ENCODE assay signal across 9 mouse cellular contexts in genomic region chr2:101289168-101289567, GRCm38 (mm10).
DNase-seq lines count a peak whose midpoint lies in the region; ATAC-seq and TF ChIP-seq lines count a peak whose summit lies in the region.
"Had no signal": no experiment of that assay in that cellular context is flagged by ENCODE, and none has a peak within 500 bp of the region (broad histone marks: within the 10 kb centered on the region; RNA-seq: fewer than 3 reads in every experiment).

No protein-coding gene starts in this region.

- H3K4me3 ChIP-seq in layer of hippocampus, adult 2 months = no peak overlapping the region
- H3K4me3 ChIP-seq in limb, embryonic 14.5 days (replicated peaks; ENCODE audit: low read length) = no peak overlapping the region
- H3K4me3 ChIP-seq: limb, embryonic 15.5 days had no signal

- TF ChIP-seq POLR2A in limb, embryonic 14.5 days (IDR thresholded peaks at IDR 0.05; ENCODE audit: borderline replicate concordance, extremely low read depth, insufficient read depth, insufficient read length) = no peak

- no peaks in the 10 kb centered on the region for H3K27me3 ChIP-seq in limb, embryonic 14.5 days (ENCODE audit: control insufficient read depth, insufficient read depth, low read length)
- H3K27me3 ChIP-seq: limb, embryonic 15.5 days had no signal

- TF ChIP-seq CTCF in layer of hippocampus, adult 2 months (conservative IDR thresholded peaks at IDR 0.05) = peak; percentile 77

- H3K9me3 ChIP-seq in limb, embryonic 14.5 days (ENCODE audit: control insufficient read depth, low read length) = no peaks in the 10 kb centered on the region
- H3K9me3 ChIP-seq: limb, embryonic 15.5 days had no signal

- H3K4me2 ChIP-seq in limb, embryonic 14.5 days (replicated peaks; ENCODE audit: low read depth, low read length, severe bottlenecking) = no peak overlapping the region
- H3K4me2 ChIP-seq: limb, embryonic 15.5 days had no signal

- no peak overlapping the region for H3K9ac ChIP-seq in limb, embryonic 14.5 days (ENCODE audit: low read depth, low read length, severe bottlenecking)
- H3K9ac ChIP-seq: limb, embryonic 15.5 days had no signal

- peak; percentile 2 for DNase-seq in CD4-positive, CD25-positive, alpha-beta regulatory T cell, adult 2 months (ENCODE audit: low read depth, low spot score)
- DNase-seq in layer of hippocampus, adult 2 months (ENCODE audit: low spot score in 2 of 2) = no peak
- DNase-seq in layer of hippocampus, postnatal 25 days (ENCODE audit: extremely low spot score in 1 of 2, low spot score in 1 of 2) = no peak
- peak; percentile 27 for DNase-seq in NIH3T3 (ENCODE audit: low read depth)
- peak; percentile 44 for DNase-seq in limb, embryonic 14.5 days (ENCODE audit: low spot score)
- DNase-seq in adrenal gland, postnatal 36 days = no peak

- no peaks in the 10 kb centered on the region for H3K36me3 ChIP-seq in limb, embryonic 14.5 days (ENCODE audit: control insufficient read depth, insufficient read depth, low read length)
- H3K36me3 ChIP-seq: limb, embryonic 15.5 days had no signal

- H3K4me1 ChIP-seq in limb, embryonic 14.5 days (ENCODE audit: control insufficient read depth, insufficient read depth, low read length) = no peaks in the 10 kb centered on the region
- H3K4me1 ChIP-seq: limb, embryonic 15.5 days had no signal

- WGBS in limb, embryonic 14.5 days = 31% methylated on average over 2 of the region's 2 CpGs

- no peak for ATAC-seq in CD4-positive, CD25-positive, alpha-beta regulatory T cell, adult 4 months
- no peak for ATAC-seq in limb, embryonic 14.5 days (ENCODE audit: low FRiP score, low read depth)
- ATAC-seq in megakaryocyte, adult 5-6 weeks (ENCODE audit: poor library complexity, severe bottlenecking) = no peak

- no peak overlapping the region for H3K27ac ChIP-seq in layer of hippocampus, adult 2 months
- H3K27ac ChIP-seq in limb, embryonic 14.5 days (replicated peaks; ENCODE audit: low read depth, low read length) = no peak overlapping the region
- H3K27ac ChIP-seq: limb, embryonic 15.5 days had no signal

Comparison
In these comparisons a context has a peak if more than half of its experiments do, and no peak if none do; other contexts are left out.
1. DNase-seq: peak in CD4-positive, CD25-positive, alpha-beta regulatory T cell, adult 2 months (single experiment), NIH3T3 (single experiment) and limb, embryonic 14.5 days (single experiment); none in layer of hippocampus, adult 2 months (0 of 2), layer of hippocampus, postnatal 25 days (0 of 2) and adrenal gland, postnatal 36 days (0 of 2).